Mouse (Mus musculus) B cell, adult 2 months (primary cell): Measurements from ENCODE around the gene Gm10382.
"Not testable (repeated sequence)": the region's sequence is repeated elsewhere in the genome, so short reads cannot be mapped to it uniquely, and the experiment has no call there.

Experiments used
- DNase-seq, 2 experiments: peaks; one replicate each; pipeline ENCODE4 v3.0.0; 2022

Gm10382 gene

DNA sequence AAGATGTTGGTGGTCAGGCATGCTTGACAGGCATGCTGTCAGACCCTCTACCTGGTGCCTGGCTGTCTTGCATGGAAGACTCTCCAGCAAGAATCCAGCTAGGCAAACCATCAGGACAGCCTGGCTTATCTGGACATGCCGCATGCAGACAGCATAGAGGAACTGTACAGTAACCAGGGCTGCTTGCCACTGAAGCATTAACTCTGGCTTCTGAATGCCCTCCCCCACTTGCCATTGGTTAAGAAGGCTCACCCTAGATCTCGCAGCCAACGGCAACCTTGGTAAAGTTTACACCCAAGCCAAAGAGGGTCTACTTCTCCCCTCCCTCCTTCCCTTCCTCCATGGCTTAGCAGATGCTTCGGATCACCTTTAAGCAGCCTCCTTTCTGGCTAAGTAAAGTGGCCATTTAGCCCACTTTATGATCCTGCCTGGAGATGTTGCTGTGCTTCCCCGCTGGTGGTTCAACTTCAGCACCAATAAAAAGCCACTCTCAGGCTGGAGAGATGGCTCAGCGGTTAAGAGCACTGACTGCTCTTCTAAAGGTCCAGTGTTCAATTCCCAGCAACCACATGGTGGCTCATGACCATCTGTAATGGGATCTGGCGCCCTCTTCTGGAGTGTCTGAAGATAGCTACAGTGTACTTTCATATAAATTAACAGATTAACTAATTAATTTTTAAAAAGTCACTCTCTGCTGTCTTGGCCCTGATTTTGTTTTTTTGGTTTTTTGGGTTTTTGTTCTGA is 18.0 kb upstream of the Gm10382 start:
- DNase-seq: peak in 1 of 2 experiments; percentile 34

- no peak for DNase-seq
Observed at GRCm38 (mm10) chr5:125372027-125372426, 17.1 kb upstream of the Gm10382 start.

- DNase-seq: no peak
Observed at GRCm38 (mm10) chr5:125375871-125376270, 13.3 kb upstream of the Gm10382 start.

- peak; percentile 49 for DNase-seq
Observed at GRCm38 (mm10) chr5:125377214-125377613, 11.9 kb upstream of the Gm10382 start.

GRCm38 (mm10) chr5:125378919-125379318 is 10.2 kb upstream of the Gm10382 start:
- DNase-seq: no peak

DNA sequence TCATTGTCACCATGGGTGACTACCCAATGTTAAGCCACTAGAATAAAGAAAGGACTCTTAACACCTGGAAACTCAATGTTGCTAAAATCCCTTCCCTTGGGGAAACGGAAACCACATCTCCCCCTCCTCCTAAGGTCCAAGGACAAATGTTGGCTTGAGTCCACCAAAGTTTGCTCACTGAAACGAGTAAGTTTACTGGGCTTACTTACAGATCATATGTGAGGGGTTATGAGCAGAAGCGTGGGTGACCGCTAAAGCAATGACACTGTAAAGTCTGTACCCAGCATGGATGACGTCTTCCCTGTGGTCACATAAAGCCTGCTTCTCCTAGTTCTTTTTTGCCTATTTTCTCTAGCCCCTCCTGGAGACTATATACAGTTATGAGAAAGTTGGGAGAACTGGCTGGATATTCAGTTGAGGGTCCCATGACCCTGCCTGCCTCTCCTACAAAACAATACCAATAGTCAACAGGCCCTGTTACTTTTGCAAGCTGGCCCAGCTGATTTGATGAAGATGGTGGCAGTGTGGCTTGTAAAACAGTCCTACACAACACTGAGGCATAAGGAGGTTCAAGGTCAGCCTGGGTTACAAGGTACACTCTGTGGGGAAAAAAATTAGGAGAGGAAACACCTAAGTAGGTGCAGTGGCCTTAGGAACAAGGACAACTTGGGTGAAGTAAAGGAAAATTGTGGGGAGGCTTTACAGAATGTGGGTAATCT is 7.0 kb upstream of the Gm10382 start:
- no peak for DNase-seq

GRCm38 (mm10) chr5:125382673-125383558 is 6.2 kb upstream of the Gm10382 start:
- DNase-seq: peak; percentile 66

- no peak for DNase-seq
Observed at GRCm38 (mm10) chr5:125383637-125384420, 5.3 kb upstream of the Gm10382 start.

GRCm38 (mm10) chr5:125384512-125385214 is 4.5 kb upstream of the Gm10382 start:
- no peak for DNase-seq

DNA sequence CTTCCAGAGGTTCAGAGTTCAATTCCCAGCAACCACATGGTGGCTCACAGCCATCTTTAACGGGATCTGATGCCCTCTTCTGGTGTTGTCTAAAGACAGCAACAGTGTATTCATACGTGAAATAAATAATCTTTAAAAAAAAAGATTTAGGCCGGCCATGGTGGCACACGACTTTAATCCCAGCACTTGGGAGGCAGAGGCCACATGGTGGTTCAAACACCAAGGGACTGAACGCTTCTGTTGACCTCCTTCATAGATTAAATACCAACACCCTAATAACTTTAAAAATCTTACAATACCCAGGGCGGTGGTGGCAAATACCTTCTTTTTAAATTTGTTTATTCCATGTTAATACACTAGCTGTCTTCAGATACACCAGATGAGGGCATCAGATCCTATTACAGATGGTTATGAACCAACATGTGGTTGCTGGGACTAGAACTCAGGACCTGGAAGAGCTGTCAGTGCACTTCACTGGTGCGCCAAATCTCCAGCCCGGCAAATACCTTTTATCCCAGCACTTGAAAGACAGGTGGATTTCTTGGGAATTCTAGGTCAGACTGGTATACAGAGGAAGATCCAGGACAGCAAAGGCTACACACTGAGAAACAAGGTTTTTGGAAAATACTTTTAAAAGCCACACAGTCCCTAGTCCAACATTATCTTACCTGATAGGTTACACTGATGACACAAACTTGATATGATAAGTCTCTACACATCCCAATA is 3.7 kb upstream of the Gm10382 start:
- no peak for DNase-seq

DNA sequence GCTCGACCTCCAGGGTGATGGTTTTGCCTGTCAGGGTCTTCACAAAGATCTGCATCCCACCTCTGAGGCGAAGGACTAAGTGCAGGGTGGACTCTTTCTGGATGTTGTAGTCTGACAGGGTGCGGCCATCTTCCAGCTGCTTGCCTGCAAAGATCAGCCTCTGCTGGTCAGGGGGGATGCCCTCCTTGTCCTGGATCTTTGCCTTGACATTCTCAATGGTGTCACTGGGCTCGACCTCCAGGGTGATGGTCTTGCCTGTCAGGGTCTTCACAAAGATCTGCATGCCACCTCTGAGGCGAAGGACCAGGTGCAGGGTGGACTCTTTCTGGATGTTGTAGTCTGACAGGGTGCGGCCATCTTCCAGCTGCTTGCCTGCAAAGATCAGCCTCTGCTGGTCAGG is 1.8 kb upstream of the Gm10382 start:
- DNase-seq: not testable (repeated sequence)

GRCm38 (mm10) chr5:125388358-125389092 is 597 bp upstream of the Gm10382 start:
- no peak for DNase-seq

DNA sequence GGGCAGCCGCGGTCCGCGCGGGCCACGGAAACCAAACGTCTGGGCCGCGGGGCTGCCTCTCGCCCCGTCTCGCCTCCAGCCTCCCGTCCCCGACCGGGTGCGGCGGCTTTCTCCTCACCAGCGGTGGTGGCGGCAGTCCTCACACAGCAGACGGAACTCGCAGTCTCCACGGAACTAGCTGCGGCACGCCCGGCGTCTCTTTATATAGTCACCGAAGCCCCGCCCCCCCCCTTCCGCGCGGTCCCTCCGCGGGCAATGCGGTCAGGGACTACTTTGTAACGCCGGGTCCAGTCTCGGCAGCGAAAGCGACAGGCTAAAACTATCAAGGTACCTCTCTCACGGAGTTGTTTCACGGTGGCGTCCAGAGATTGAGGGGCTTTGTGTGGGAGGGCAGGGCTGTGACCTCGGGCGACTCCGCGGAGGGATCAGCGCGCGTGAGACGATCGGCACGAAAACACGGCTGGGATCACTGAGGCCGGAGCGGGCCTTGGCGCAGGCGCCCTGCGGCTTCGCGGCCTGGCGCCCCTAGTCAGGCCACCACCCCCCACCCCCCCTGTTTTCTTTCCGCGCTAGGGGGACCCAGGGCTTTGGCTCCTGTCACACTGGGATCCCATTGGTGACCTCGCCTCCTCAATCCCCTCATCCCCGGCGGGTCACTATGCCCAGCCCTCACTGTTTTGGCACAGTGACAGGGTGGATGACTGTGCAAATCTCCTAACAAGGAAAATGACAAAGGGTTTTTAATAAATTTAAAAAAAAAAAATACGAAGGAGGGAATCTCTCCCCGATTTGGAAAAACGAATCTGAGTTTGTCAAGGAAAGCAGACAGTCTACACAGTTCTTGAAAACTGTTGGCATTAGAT is 688 bp downstream of the Gm10382 start, which contains the start of gene Ubc:
Gene Ubc, minus strand, starts transcription at position 624 of the 863 bp plus-strand sequence.
- DNase-seq: peak; percentile 85 to 91

DNA sequence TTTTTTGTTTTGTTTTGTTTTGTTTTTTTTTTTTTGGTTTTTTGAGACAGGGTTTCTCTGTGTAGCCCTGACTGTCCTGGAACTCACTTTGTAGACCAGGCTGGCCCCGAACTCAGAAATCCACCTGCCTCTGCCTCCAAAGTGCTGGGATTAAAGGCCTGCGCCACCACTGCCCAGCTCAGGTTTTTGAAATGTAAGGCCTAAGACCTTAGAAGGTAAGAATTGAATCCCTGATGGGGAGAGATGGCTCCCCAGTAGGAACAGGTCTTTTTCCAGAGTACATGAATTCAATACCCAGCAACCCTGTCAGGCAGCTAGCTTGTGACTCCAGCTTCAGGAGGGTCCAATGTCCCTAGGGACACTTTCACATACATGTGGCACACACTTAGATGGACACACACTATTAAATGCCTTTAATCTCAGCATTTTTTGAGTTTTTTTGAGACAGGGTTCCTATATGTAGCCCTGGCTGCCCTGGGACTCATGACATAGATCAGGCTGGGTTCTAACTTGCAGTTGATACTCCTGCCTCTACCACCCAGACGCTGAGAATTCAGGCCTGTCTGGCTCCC is 1.9 kb downstream of the Gm10382 start:
- no peak for DNase-seq

- DNase-seq: peak; percentile 53 to 59
Observed at GRCm38 (mm10) chr5:125391609-125392008, 2.5 kb downstream of the Gm10382 start.

GRCm38 (mm10) chr5:125392176-125392575 is 3.1 kb downstream of the Gm10382 start:
- DNase-seq: not testable (repeated sequence)

GRCm38 (mm10) chr5:125392618-125392976 is 3.5 kb downstream of the Gm10382 start:
- no peak for DNase-seq

DNA sequence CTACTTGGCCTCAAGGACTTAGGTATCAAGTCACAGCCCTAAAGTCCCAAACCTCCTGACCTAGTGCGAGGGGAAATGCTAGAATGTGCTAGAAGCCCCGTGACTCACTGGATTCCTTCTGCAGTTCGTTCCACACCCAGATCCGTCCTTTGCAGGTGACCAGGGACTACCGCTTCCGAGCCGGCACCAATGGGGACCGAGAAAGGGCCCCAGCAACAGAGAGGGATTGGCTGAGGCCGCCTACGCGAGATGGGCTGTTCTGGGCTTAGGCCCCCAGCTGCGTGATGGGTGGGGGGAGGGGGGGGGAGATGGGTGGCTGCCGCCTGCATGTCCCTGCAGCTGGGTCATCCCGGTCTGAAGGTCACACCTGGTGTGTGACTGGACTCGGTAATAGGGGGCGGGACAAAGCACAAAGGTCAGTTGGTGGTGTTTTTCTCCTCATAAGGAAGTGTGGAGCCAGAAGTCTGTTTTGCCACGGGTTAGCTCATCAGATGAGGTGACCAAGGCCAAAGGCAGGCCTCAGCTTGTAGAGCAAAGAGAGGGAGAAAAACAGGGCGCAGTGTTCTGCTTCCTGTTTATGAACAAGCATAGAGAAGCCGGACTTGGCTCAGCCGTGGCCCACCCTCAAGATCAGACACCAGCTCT is 4.0 kb downstream of the Gm10382 start:
- DNase-seq: peak; percentile 87 to 91
